Mouse (Mus musculus) c-Kit-positive CD71-positive TER-119-positive erythroid progenitor cells, embryonic 14.5 days (primary cell): Measurements from ENCODE around the gene Tmem243.

ENCODE experiments used
- DNase-seq: peaks from one replicate; pipeline ENCODE4 v3.0.0-alpha.2; 2013; ENCODE audit warnings: low spot score

Gene Tmem243

GRCm38 (mm10) chr5:9173295-9173694 lies 72.8 kb downstream of the Tmem243 start:
- DNase-seq, result no peak

GRCm38 (mm10) chr5:9186467-9186866 lies 86.0 kb downstream of the Tmem243 start:
- DNase-seq, result no peak
